In genomic region chr15:102885803-102886202, GRCm38 (mm10) we compare ENCODE assay signal across 18 mouse cellular contexts. TPM values are rescaled to one million over a fixed set of nuclear protein-coding genes. Genes with fewer than 3 reads are reported as not detected.
"Had no signal": no experiment of that assay in that cellular context is flagged by ENCODE, and none has a peak within 500 bp of the region (broad histone marks: within the 10 kb centered on the region; RNA-seq: fewer than 3 reads in every experiment).

No protein-coding gene starts in this region.

- H3K36me3 ChIP-seq: midbrain, embryonic 10.5 days; midbrain, embryonic 12.5 days; neural tube, embryonic 12.5 days; stomach, embryonic 15.5 days had no signal

- H3K27ac ChIP-seq: midbrain, embryonic 10.5 days; midbrain, embryonic 12.5 days; neural tube, embryonic 12.5 days; stomach, embryonic 15.5 days; stomach, postnatal 0 days had no signal

- H3K9me3 ChIP-seq: midbrain, embryonic 10.5 days; midbrain, embryonic 12.5 days; neural tube, embryonic 12.5 days; stomach, embryonic 15.5 days had no signal

- H3K4me1 ChIP-seq: midbrain, embryonic 10.5 days; midbrain, embryonic 12.5 days; neural tube, embryonic 12.5 days; stomach, embryonic 15.5 days had no signal

- H3K9ac ChIP-seq: lung, embryonic 14.5 days; midbrain, embryonic 12.5 days; neural tube, embryonic 12.5 days; stomach, embryonic 15.5 days had no signal

- DNase-seq: lung, adult 18-20 months; lung, embryonic 14.5 days; lung, postnatal 10 days; lung, postnatal 4 days; midbrain, embryonic 14.5 days; right cerebral cortex, postnatal 14 days; thymus, adult 2 months; thymus, postnatal 25 days; thymus, postnatal 4 days had no signal

- H3K4me3 ChIP-seq: midbrain, embryonic 10.5 days; midbrain, embryonic 12.5 days; myocyte; neural tube, embryonic 12.5 days; stomach, embryonic 15.5 days had no signal

RNA-seq across cellular contexts. Expression of gene Hoxc13, which starts 35.1 kb away (rescaled TPM):
- total RNA-seq: megakaryocyte, adult 5-6 weeks; megakaryocyte-erythroid progenitor cell, adult 5-6 weeks; neutrophil, adult 5-6 weeks had no signal

RNA-seq across cellular contexts. Expression of gene Hoxc12, which starts 50.8 kb away (rescaled TPM):
- total RNA-seq: megakaryocyte, adult 5-6 weeks; megakaryocyte-erythroid progenitor cell, adult 5-6 weeks; neutrophil, adult 5-6 weeks had no signal
